Mouse (Mus musculus) neural tube, embryonic 15.5 days (tissue): ENCODE measurements around the gene Gm10717. TPM values are rescaled to one million over a fixed set of nuclear protein-coding genes. Genes with fewer than 3 reads are reported as not detected.
"Not testable (repeated sequence)": the region's sequence is repeated elsewhere in the genome, so short reads cannot be mapped to it uniquely, and the experiment has no call there.

Source experiments
- ATAC-seq: fragments of 200-750 bp; cut with Nextera tagmentation; 2 replicates; pipeline ENCODE4 v1.8.0; 2017; ENCODE audit warnings: mild to moderate bottlenecking, moderate TSS enrichment, moderate library complexity; ENCODE audit not compliant: low FRiP score
- H3K27ac ChIP-seq: fragments of 300-500 bp; sonication (generic); replicated peaks from 2 replicates; pipeline ENCODE4 v1.5.1; 2015; ENCODE audit warnings: mild to moderate bottlenecking, inconsistent platforms
- H3K27me3 ChIP-seq: fragments of 300-500 bp; sonication (generic); replicated peaks from 2 replicates; pipeline ENCODE4 v1.6.1; 2015; ENCODE audit warnings: inconsistent platforms
- H3K36me3 ChIP-seq: fragments of 300-500 bp; sonication (generic); 2 replicates; pipeline ENCODE4 v1.6.1; 2015; ENCODE audit warnings: inconsistent platforms
- H3K4me1 ChIP-seq: fragments of 300-500 bp; sonication (generic); 2 replicates; pipeline ENCODE4 v1.6.1; 2015; ENCODE audit warnings: inconsistent platforms
- H3K4me2 ChIP-seq: fragments of 300-500 bp; sonication (generic); 2 replicates; pipeline ENCODE4 v1.6.1; 2015; ENCODE audit warnings: inconsistent platforms, mild to moderate bottlenecking, moderate library complexity
- H3K4me3 ChIP-seq: fragments of 300-500 bp; sonication (generic); replicated peaks from 2 replicates; pipeline ENCODE4 v1.5.1; 2015; ENCODE audit warnings: mild to moderate bottlenecking, inconsistent platforms
- H3K9ac ChIP-seq: fragments of 300-500 bp; sonication (generic); replicated peaks from 2 replicates; pipeline ENCODE4 v1.6.1; 2015; ENCODE audit warnings: mild to moderate bottlenecking, inconsistent platforms
- H3K9me3 ChIP-seq: fragments of 300-500 bp; sonication (generic); replicated peaks from 2 replicates; pipeline ENCODE4 v1.6.1; 2016; ENCODE audit warnings: inconsistent platforms
- WGBS: fragments of 180-500 bp; shearing (Covaris S2); methylation state at CpG from one replicate; pipeline ENCODE4 v1.1.7; 2015; ENCODE audit warnings: mixed read lengths; 5-methylcytosine and 5-hydroxymethylcytosine counted together
- polyA plus RNA-seq: library from polyadenylated mRNA; unstranded; fragments of >200 nt; fragmentation: Nextera tagmentation; extraction: Ambion mirVana; gene quantifications from 2 replicates; pipeline ENCODE4 v1.2.1, GENCODE M21; 2015

Gene Gm10717
- polyA plus RNA-seq, 1 experiment from 2014 or later = 0.33 TPM

GRCm38 (mm10) chr9:3015354-3015753 lies 9.9 kb upstream of the Gm10717 start, which contains the start of gene Gm10720:
Gene Gm10720 (plus strand): TSS chr9:3015654.
- H3K36me3 ChIP-seq, H3K9me3 ChIP-seq, H3K27me3 ChIP-seq, H3K4me3 ChIP-seq, H3K4me1 ChIP-seq, ATAC-seq, H3K9ac ChIP-seq, H3K4me2 ChIP-seq, H3K27ac ChIP-seq: not testable (repeated sequence)
- 70% methylated on average over 5 of the region's 9 CpGs for WGBS

GRCm38 (mm10) chr9:3015896-3016295 lies 9.3 kb upstream of the Gm10717 start:
- not testable (repeated sequence) for H3K36me3 ChIP-seq, H3K9me3 ChIP-seq, H3K4me2 ChIP-seq, H3K4me1 ChIP-seq, H3K27me3 ChIP-seq, H3K4me3 ChIP-seq, H3K9ac ChIP-seq, ATAC-seq, H3K27ac ChIP-seq
- WGBS = 76% methylated on average over 6 of the region's 6 CpGs

- H3K9ac ChIP-seq, H3K4me2 ChIP-seq, H3K27ac ChIP-seq, H3K36me3 ChIP-seq, ATAC-seq, H3K4me1 ChIP-seq, H3K9me3 ChIP-seq, H3K4me3 ChIP-seq, H3K27me3 ChIP-seq: not testable (repeated sequence)
- 56% methylated on average over 1 of the region's 9 CpGs for WGBS
Measured at GRCm38 (mm10) chr9:3017108-3017507, 8.1 kb upstream of the Gm10717 start, which contains the start of gene Gm10719. Gene Gm10719 (plus strand): TSS chr9:3017408.

GRCm38 (mm10) chr9:3018944-3019343 lies 6.3 kb upstream of the Gm10717 start:
- WGBS = 60% methylated on average over 9 of the region's 9 CpGs

GRCm38 (mm10) chr9:3019835-3020727 lies 5.1 kb upstream of the Gm10717 start:
- ATAC-seq, H3K27me3 ChIP-seq, H3K27ac ChIP-seq, H3K36me3 ChIP-seq, H3K4me3 ChIP-seq, H3K9me3 ChIP-seq, H3K4me1 ChIP-seq, H3K9ac ChIP-seq, H3K4me2 ChIP-seq: not testable (repeated sequence)
- WGBS = 77% methylated on average over 16 of the region's 19 CpGs

More at GRCm38 (mm10) chr9:3018944-3019343, 6.3 kb upstream of the Gm10717 start:
- not testable (repeated sequence) for H3K9ac ChIP-seq, H3K4me1 ChIP-seq, ATAC-seq, H3K36me3 ChIP-seq, H3K27ac ChIP-seq, H3K4me2 ChIP-seq, H3K4me3 ChIP-seq, H3K27me3 ChIP-seq, H3K9me3 ChIP-seq

- not testable (repeated sequence) for H3K4me3 ChIP-seq, H3K27me3 ChIP-seq, H3K9me3 ChIP-seq, ATAC-seq, H3K4me2 ChIP-seq, H3K9ac ChIP-seq, H3K36me3 ChIP-seq, H3K27ac ChIP-seq, H3K4me1 ChIP-seq
- 77% methylated on average over 11 of the region's 13 CpGs for WGBS
Measured at GRCm38 (mm10) chr9:3022316-3023008, 2.8 kb upstream of the Gm10717 start.

GRCm38 (mm10) chr9:3023312-3023984 lies 1.8 kb upstream of the Gm10717 start, which contains the start of gene Gm10718:
Gene Gm10718 (plus strand): TSS chr9:3023547.
- not testable (repeated sequence) for ATAC-seq, H3K36me3 ChIP-seq, H3K9me3 ChIP-seq, H3K4me3 ChIP-seq, H3K4me2 ChIP-seq, H3K9ac ChIP-seq, H3K27ac ChIP-seq, H3K4me1 ChIP-seq, H3K27me3 ChIP-seq
- WGBS = 78% methylated on average over 12 of the region's 13 CpGs

- not testable (repeated sequence) for H3K4me3 ChIP-seq, ATAC-seq
- WGBS = 77% methylated on average over 16 of the region's 16 CpGs
Measured at GRCm38 (mm10) chr9:3023985-3024648, 1.1 kb upstream of the Gm10717 start.

GRCm38 (mm10) chr9:3025653-3026052 lies 436 bp downstream of the Gm10717 start:
- ATAC-seq, H3K27me3 ChIP-seq, H3K27ac ChIP-seq, H3K4me3 ChIP-seq, H3K4me2 ChIP-seq, H3K9ac ChIP-seq, H3K4me1 ChIP-seq, H3K9me3 ChIP-seq, H3K36me3 ChIP-seq: not testable (repeated sequence)
- WGBS = 72% methylated on average over 5 of the region's 6 CpGs

More at GRCm38 (mm10) chr9:3023985-3024648, 1.1 kb upstream of the Gm10717 start:
- H3K4me2 ChIP-seq, H3K27ac ChIP-seq, H3K27me3 ChIP-seq, H3K9me3 ChIP-seq, H3K9ac ChIP-seq, H3K36me3 ChIP-seq, H3K4me1 ChIP-seq: not testable (repeated sequence)

GRCm38 (mm10) chr9:3026136-3026535 lies 919 bp downstream of the Gm10717 start:
- not testable (repeated sequence) for H3K9ac ChIP-seq, ATAC-seq, H3K4me1 ChIP-seq, H3K27ac ChIP-seq, H3K4me3 ChIP-seq, H3K27me3 ChIP-seq, H3K36me3 ChIP-seq, H3K4me2 ChIP-seq, H3K9me3 ChIP-seq
- 75% methylated on average over 5 of the region's 5 CpGs for WGBS

GRCm38 (mm10) chr9:3026741-3027140 lies 1.5 kb downstream of the Gm10717 start:
- not testable (repeated sequence) for H3K4me3 ChIP-seq, H3K4me2 ChIP-seq, H3K9ac ChIP-seq, H3K9me3 ChIP-seq, H3K27me3 ChIP-seq, H3K4me1 ChIP-seq, H3K27ac ChIP-seq, ATAC-seq, H3K36me3 ChIP-seq
- 69% methylated on average over 9 of the region's 9 CpGs for WGBS
